Mouse (Mus musculus) neural tube, embryonic 15.5 days (tissue): Measurements from ENCODE around the gene Stub1. TPM values are rescaled to one million over a fixed set of nuclear protein-coding genes. Genes with fewer than 3 reads are reported as not detected.

Experiments
- ATAC-seq: fragments of 200-750 bp; cut with Nextera tagmentation; 2 replicates; pipeline ENCODE4 v1.8.0; 2017; ENCODE audit warnings: mild to moderate bottlenecking, moderate TSS enrichment, moderate library complexity; ENCODE audit not compliant: low FRiP score
- H3K27ac ChIP-seq: fragments of 300-500 bp; sonication (generic); replicated peaks from 2 replicates; pipeline ENCODE4 v1.5.1; 2015; ENCODE audit warnings: mild to moderate bottlenecking, inconsistent platforms
- H3K27me3 ChIP-seq: fragments of 300-500 bp; sonication (generic); replicated peaks from 2 replicates; pipeline ENCODE4 v1.6.1; 2015; ENCODE audit warnings: inconsistent platforms
- H3K36me3 ChIP-seq: fragments of 300-500 bp; sonication (generic); 2 replicates; pipeline ENCODE4 v1.6.1; 2015; ENCODE audit warnings: inconsistent platforms
- H3K4me1 ChIP-seq: fragments of 300-500 bp; sonication (generic); 2 replicates; pipeline ENCODE4 v1.6.1; 2015; ENCODE audit warnings: inconsistent platforms
- H3K4me2 ChIP-seq: fragments of 300-500 bp; sonication (generic); 2 replicates; pipeline ENCODE4 v1.6.1; 2015; ENCODE audit warnings: inconsistent platforms, mild to moderate bottlenecking, moderate library complexity
- H3K4me3 ChIP-seq: fragments of 300-500 bp; sonication (generic); replicated peaks from 2 replicates; pipeline ENCODE4 v1.5.1; 2015; ENCODE audit warnings: mild to moderate bottlenecking, inconsistent platforms
- H3K9ac ChIP-seq: fragments of 300-500 bp; sonication (generic); replicated peaks from 2 replicates; pipeline ENCODE4 v1.6.1; 2015; ENCODE audit warnings: mild to moderate bottlenecking, inconsistent platforms
- H3K9me3 ChIP-seq: fragments of 300-500 bp; sonication (generic); replicated peaks from 2 replicates; pipeline ENCODE4 v1.6.1; 2016; ENCODE audit warnings: inconsistent platforms
- WGBS: fragments of 180-500 bp; shearing (Covaris S2); methylation state at CpG from one replicate; pipeline ENCODE4 v1.1.7; 2015; ENCODE audit warnings: mixed read lengths; 5-methylcytosine and 5-hydroxymethylcytosine counted together
- polyA plus RNA-seq: library from polyadenylated mRNA; unstranded; fragments of >200 nt; fragmentation: Nextera tagmentation; extraction: Ambion mirVana; gene quantifications from 2 replicates; pipeline ENCODE4 v1.2.1, GENCODE M21; 2015

Stub1 gene
- polyA plus RNA-seq, 1 experiment from 2014 or later: 380 TPM

- H3K36me3 ChIP-seq: peaks cover 43% of the 10 kb centered on the region
- peak overlapping the region; percentile 81 for H3K4me3 ChIP-seq
- H3K9ac ChIP-seq: peak overlapping the region; percentile 86; the same call in 1 of the 2 replicates
- WGBS: 92% methylated on average over 4 of the region's 4 CpGs
- no peaks in the 10 kb centered on the region for H3K9me3 ChIP-seq
- no peak overlapping the region for H3K27ac ChIP-seq
- peaks cover 29% of the 10 kb centered on the region for H3K4me1 ChIP-seq
- H3K4me2 ChIP-seq: peak overlapping the region; percentile 80
- H3K27me3 ChIP-seq: no peaks in the 10 kb centered on the region
- no peak for ATAC-seq
Measured at GRCm38 (mm10) chr17:25843122-25843521, 9.9 kb upstream of the Stub1 start.

- no peaks in the 10 kb centered on the region for H3K27me3 ChIP-seq
- H3K4me3 ChIP-seq: no peak overlapping the region
- H3K36me3 ChIP-seq: peaks cover 44% of the 10 kb centered on the region
- peaks cover 35% of the 10 kb centered on the region for H3K4me1 ChIP-seq
- H3K9ac ChIP-seq: no peak overlapping the region
- 74% methylated on average over 3 of the region's 3 CpGs for WGBS
- no peaks in the 10 kb centered on the region for H3K9me3 ChIP-seq
- ATAC-seq: no peak
- H3K27ac ChIP-seq: no peak overlapping the region
- no peak overlapping the region for H3K4me2 ChIP-seq
Measured at GRCm38 (mm10) chr17:25842509-25842908, 9.3 kb upstream of the Stub1 start.

GRCm38 (mm10) chr17:25841117-25841880 lies 8.1 kb upstream of the Stub1 start, which contains the start of gene Gm20683:
Gm20683 (minus strand) TSS chr17:25841763.
- Histone ChIP-seq H3K27me3 (no peaks in the 10 kb centered on the region), H3K4me2 (no peak within 1 kb of the TSS), H3K36me3 (peaks cover 44% of the 10 kb centered on the region), H3K9me3 (no peaks in the 10 kb centered on the region), H3K9ac (no peak within 1 kb of the TSS), H3K4me1 (peaks cover 47% of the 10 kb centered on the region), H3K4me3 (no peak within 1 kb of the TSS), H3K27ac (no peak within 1 kb of the TSS)
- WGBS: 96% methylated on average over 22 of the region's 22 CpGs
- ATAC-seq: no peak

- H3K9me3 ChIP-seq: no peaks in the 10 kb centered on the region
- no peak overlapping the region for H3K27ac ChIP-seq
- H3K9ac ChIP-seq: no peak overlapping the region
- 95% methylated on average over 6 of the region's 6 CpGs for WGBS
- no peak overlapping the region for H3K4me3 ChIP-seq
- peaks cover 48% of the 10 kb centered on the region for H3K36me3 ChIP-seq
- H3K4me1 ChIP-seq: peaks cover 55% of the 10 kb centered on the region
- ATAC-seq: no peak
- H3K4me2 ChIP-seq: no peak overlapping the region
- H3K27me3 ChIP-seq: no peaks in the 10 kb centered on the region
Measured at GRCm38 (mm10) chr17:25840519-25840918, 7.3 kb upstream of the Stub1 start.

- Histone ChIP-seq H3K36me3 (peaks cover 53% of the 10 kb centered on the region), H3K27me3 (no peaks in the 10 kb centered on the region), H3K4me2 (no peak overlapping the region), H3K27ac (no peak overlapping the region), H3K4me3 (no peak overlapping the region), H3K9me3 (no peaks in the 10 kb centered on the region), H3K9ac (no peak overlapping the region), H3K4me1 (peaks cover 58% of the 10 kb centered on the region)
- ATAC-seq: no peak
- WGBS: 82% methylated on average over 14 of the region's 14 CpGs
Measured at GRCm38 (mm10) chr17:25839455-25840235, 6.4 kb upstream of the Stub1 start.

- H3K27me3 ChIP-seq: no peaks in the 10 kb centered on the region
- H3K9me3 ChIP-seq: no peaks in the 10 kb centered on the region
- H3K4me1 ChIP-seq: peaks cover 63% of the 10 kb centered on the region
- 90% methylated on average over 4 of the region's 4 CpGs for WGBS
- peaks cover 53% of the 10 kb centered on the region for H3K36me3 ChIP-seq
- ATAC-seq: no peak
- H3K4me2 ChIP-seq: no peak overlapping the region
- no peak overlapping the region for H3K27ac ChIP-seq
- no peak overlapping the region for H3K4me3 ChIP-seq
- H3K9ac ChIP-seq: no peak overlapping the region
Measured at GRCm38 (mm10) chr17:25838904-25839303, 5.7 kb upstream of the Stub1 start.

- no peaks in the 10 kb centered on the region for H3K27me3 ChIP-seq
- WGBS: 17% methylated on average over 3 of the region's 3 CpGs
- peaks cover 58% of the 10 kb centered on the region for H3K4me1 ChIP-seq
- peak overlapping the region; percentile 58 for H3K4me3 ChIP-seq
- H3K36me3 ChIP-seq: peaks cover 50% of the 10 kb centered on the region
- no peaks in the 10 kb centered on the region for H3K9me3 ChIP-seq
- ATAC-seq: no peak
- peak overlapping the region; percentile 98 for H3K4me2 ChIP-seq
- peak overlapping the region; percentile 88 for H3K27ac ChIP-seq
- peak overlapping the region; percentile 92 for H3K9ac ChIP-seq
Measured at GRCm38 (mm10) chr17:25837533-25837932, 4.3 kb upstream of the Stub1 start.

- Histone ChIP-seq H3K27ac (peak within 1 kb of the TSS; percentile 88), H3K9me3 (no peaks in the 10 kb centered on the region), H3K4me2 (peak within 1 kb of the TSS; percentile 98), H3K9ac (peak within 1 kb of the TSS; percentile 92), H3K36me3 (peaks cover 46% of the 10 kb centered on the region), H3K4me3 (peak within 1 kb of the TSS; percentile 58), H3K27me3 (no peaks in the 10 kb centered on the region), H3K4me1 (peaks cover 60% of the 10 kb centered on the region)
- WGBS: under 1% methylated on average over 29 of the region's 29 CpGs
- ATAC-seq: peak; percentile 48
Measured at GRCm38 (mm10) chr17:25837076-25837410, 3.8 kb upstream of the Stub1 start, which contains the start of gene Rhbdl1. Rhbdl1 (minus strand) TSS chr17:25837295.

GRCm38 (mm10) chr17:25836397-25837075 lies 3.3 kb upstream of the Stub1 start:
- no peak for ATAC-seq
- Histone ChIP-seq H3K4me1 (peaks cover 65% of the 10 kb centered on the region), H3K4me3 (peak overlapping the region; percentile 58), H3K27ac (peak overlapping the region; percentile 88), H3K9me3 (no peaks in the 10 kb centered on the region), H3K36me3 (peaks cover 44% of the 10 kb centered on the region), H3K4me2 (peak overlapping the region; percentile 98), H3K9ac (peak overlapping the region; percentile 92), H3K27me3 (no peaks in the 10 kb centered on the region)
- 19% methylated on average over 23 of the region's 23 CpGs for WGBS

- 94% methylated on average over 16 of the region's 16 CpGs for WGBS
- Histone ChIP-seq H3K4me1 (peaks cover 73% of the 10 kb centered on the region), H3K36me3 (peaks cover 44% of the 10 kb centered on the region), H3K27ac (no peak overlapping the region), H3K9ac (peak overlapping the region; percentile 92), H3K9me3 (no peaks in the 10 kb centered on the region), H3K4me2 (peak overlapping the region; percentile 98), H3K27me3 (no peaks in the 10 kb centered on the region), H3K4me3 (peak overlapping the region; percentile 58; the same call in 1 of the 2 replicates)
- ATAC-seq: no peak
Measured at GRCm38 (mm10) chr17:25835816-25836215, 2.6 kb upstream of the Stub1 start.

GRCm38 (mm10) chr17:25835301-25835700 lies 2.1 kb upstream of the Stub1 start:
- H3K4me1 ChIP-seq: peaks cover 76% of the 10 kb centered on the region
- peak overlapping the region; percentile 92; the same call in 1 of the 2 replicates for H3K9ac ChIP-seq

More at GRCm38 (mm10) chr17:25835301-25835700, 2.1 kb upstream of the Stub1 start:
- Histone ChIP-seq H3K36me3 (peaks cover 44% of the 10 kb centered on the region), H3K9me3 (no peaks in the 10 kb centered on the region), H3K27ac (0 out of 2 replicates have a peak overlapping the region, but pooled peaks have one; percentile 13), H3K4me3 (peak overlapping the region; percentile 58; the same call in 1 of the 2 replicates), H3K27me3 (no peaks in the 10 kb centered on the region), H3K4me2 (peak overlapping the region; percentile 98)
- 94% methylated on average over 7 of the region's 7 CpGs for WGBS
- no peak for ATAC-seq
